Mouse (Mus musculus): ENCODE data around the gene Mknk1. TPM values are rescaled to one million over a fixed set of nuclear protein-coding genes. Genes with fewer than 3 reads are reported as not detected.

Gene Mknk1
- polyA plus RNA-seq, 1 experiment from 2014 or later: 130 TPM

DNA sequence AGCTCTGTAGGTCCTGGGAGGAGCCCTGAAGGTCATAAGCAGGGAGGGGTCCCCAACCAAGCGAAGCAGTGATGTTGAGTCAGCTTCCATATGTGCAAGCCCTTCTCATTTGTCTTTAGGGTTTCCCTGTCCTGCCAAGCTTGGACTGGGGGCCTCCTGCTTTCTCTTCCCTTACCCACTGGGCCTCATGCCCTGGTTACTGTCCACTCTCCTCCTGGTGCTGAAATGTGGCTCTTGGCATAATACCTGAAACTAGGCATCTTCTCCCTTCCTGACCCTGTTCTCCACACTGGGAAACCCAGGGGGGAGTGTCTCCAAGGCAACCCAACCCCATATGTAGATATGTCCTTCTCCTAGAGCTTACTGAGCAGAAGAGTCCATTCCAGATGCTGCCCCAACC, 47.9 kb downstream of the Mknk1 start:
- 59% methylated on average over 1 of the region's 1 CpGs for WGBS (ENCODE audit: missing documents)
- Histone ChIP-seq H3K4me3 (ENCODE audit: inconsistent target) (no peak overlapping the region), H3K27ac (no peak overlapping the region), H3K79me2 (ENCODE audit: inconsistent target) (no peaks in the 10 kb centered on the region), H3K36me3 (ENCODE audit: inconsistent target) (no peaks in the 10 kb centered on the region)

GRCm38 (mm10) chr4:115890066-115890465, 51.1 kb downstream of the Mknk1 start:
- no peaks in the 10 kb centered on the region for H3K36me3 ChIP-seq (ENCODE audit: inconsistent target)
- 22% methylated on average over 6 of the region's 6 CpGs for WGBS (ENCODE audit: missing documents)
- no peaks in the 10 kb centered on the region for H3K79me2 ChIP-seq (ENCODE audit: inconsistent target)
- H3K4me3 ChIP-seq (ENCODE audit: inconsistent target): no peak overlapping the region
- no peak overlapping the region for H3K27ac ChIP-seq

DNA sequence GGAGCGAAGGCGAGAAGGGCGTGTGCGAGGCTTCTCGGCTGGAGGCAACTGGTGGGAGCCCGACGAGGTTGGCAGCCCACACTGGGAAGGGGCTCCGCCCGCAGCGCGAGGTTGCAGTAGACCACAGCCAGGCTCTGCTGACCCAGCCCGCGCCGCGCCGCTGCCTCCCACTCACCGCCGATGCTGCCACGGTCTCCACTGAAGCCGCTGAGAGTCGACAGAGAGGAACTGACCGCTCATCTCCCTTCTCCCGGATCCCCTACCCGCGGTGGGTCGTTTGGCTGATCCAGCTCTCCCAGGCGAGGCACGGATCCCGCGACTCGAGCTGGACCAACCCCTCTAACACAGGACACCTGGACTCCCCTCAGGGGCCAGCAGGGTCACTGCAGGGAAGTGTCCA, 51.6 kb downstream of the Mknk1 start, which contains the start of gene 6430628N08Rik:
TSS of gene 6430628N08Rik (plus strand) at position 113 of the 400 bp plus-strand sequence.
- 6% methylated on average over 28 of the region's 31 CpGs for WGBS (ENCODE audit: missing documents)
- no peak within 1 kb of the TSS for H3K4me3 ChIP-seq (ENCODE audit: inconsistent target)
- no peak within 1 kb of the TSS for H3K27ac ChIP-seq
- no peaks in the 10 kb centered on the region for H3K79me2 ChIP-seq (ENCODE audit: inconsistent target)
- no peaks in the 10 kb centered on the region for H3K36me3 ChIP-seq (ENCODE audit: inconsistent target)

GRCm38 (mm10) chr4:115894281-115894680, 55.3 kb downstream of the Mknk1 start:
- H3K4me3 ChIP-seq (ENCODE audit: inconsistent target): no peak overlapping the region
- H3K36me3 ChIP-seq (ENCODE audit: inconsistent target): no peaks in the 10 kb centered on the region
- no peak overlapping the region for H3K27ac ChIP-seq
- 70% methylated on average over 3 of the region's 3 CpGs for WGBS (ENCODE audit: missing documents)
- no peaks in the 10 kb centered on the region for H3K79me2 ChIP-seq (ENCODE audit: inconsistent target)

GRCm38 (mm10) chr4:115897901-115898631, 59.1 kb downstream of the Mknk1 start:
- 4% methylated on average over 56 of the region's 56 CpGs for WGBS (ENCODE audit: missing documents)
- Histone ChIP-seq H3K36me3 (ENCODE audit: inconsistent target) (no peaks in the 10 kb centered on the region), H3K4me3 (ENCODE audit: inconsistent target) (no peak overlapping the region), H3K27ac (no peak overlapping the region), H3K79me2 (ENCODE audit: inconsistent target) (no peaks in the 10 kb centered on the region)

DNA sequence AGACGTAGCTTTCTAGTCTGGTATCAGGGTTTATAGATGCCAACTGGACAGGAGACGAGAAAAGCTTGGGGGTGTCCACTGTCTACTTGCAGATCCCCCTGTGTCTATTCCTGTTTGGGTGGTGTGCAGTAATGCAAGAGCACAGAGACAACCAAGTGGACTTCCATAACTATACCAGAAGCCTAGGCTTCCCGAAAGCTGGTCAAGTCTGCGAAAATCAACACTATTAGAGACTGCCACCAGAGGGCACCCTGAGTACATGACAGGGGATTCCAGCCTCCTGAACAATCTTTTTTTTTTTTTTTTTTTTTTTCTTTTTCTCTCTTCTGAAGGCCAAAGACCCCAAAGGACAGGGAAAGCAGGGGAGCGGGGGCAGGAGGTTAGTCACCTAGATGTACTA, 63.8 kb downstream of the Mknk1 start:
- no peaks in the 10 kb centered on the region for H3K36me3 ChIP-seq (ENCODE audit: inconsistent target)
- no peak overlapping the region for H3K27ac ChIP-seq
- H3K79me2 ChIP-seq (ENCODE audit: inconsistent target): no peaks in the 10 kb centered on the region
- WGBS (ENCODE audit: missing documents): 26% methylated on average over 5 of the region's 5 CpGs
- no peak overlapping the region for H3K4me3 ChIP-seq (ENCODE audit: inconsistent target)

GRCm38 (mm10) chr4:115904375-115904774, 65.4 kb downstream of the Mknk1 start:
- Histone ChIP-seq H3K4me3 (ENCODE audit: inconsistent target) (no peak overlapping the region), H3K79me2 (ENCODE audit: inconsistent target) (no peaks in the 10 kb centered on the region), H3K27ac (no peak overlapping the region), H3K36me3 (ENCODE audit: inconsistent target) (no peaks in the 10 kb centered on the region)
- WGBS (ENCODE audit: missing documents): 52% methylated on average over 12 of the region's 12 CpGs

DNA sequence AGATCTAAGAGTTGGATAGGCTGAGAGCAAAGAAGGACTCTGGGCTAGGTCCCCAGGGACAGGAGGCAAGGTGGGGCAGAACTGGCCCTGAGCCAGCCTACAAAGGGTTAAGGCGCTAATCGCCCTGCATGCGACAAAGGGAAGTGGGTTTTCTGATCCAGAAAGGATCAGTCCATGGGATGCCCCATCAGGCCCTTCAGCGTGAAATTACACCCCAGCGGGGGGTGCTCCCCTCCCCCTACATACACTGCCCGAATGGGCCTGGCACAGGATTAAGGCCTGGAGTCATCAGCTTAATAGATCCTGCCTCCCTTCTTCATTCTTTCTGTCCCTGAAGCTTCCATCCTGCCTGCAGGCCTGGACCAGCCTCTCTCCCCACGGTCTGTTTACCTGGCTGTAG, 66.7 kb downstream of the Mknk1 start:
- no peak overlapping the region for H3K27ac ChIP-seq
- H3K36me3 ChIP-seq (ENCODE audit: inconsistent target): no peaks in the 10 kb centered on the region
- 48% methylated on average over 7 of the region's 7 CpGs for WGBS (ENCODE audit: missing documents)
- H3K4me3 ChIP-seq (ENCODE audit: inconsistent target): no peak overlapping the region
- no peaks in the 10 kb centered on the region for H3K79me2 ChIP-seq (ENCODE audit: inconsistent target)

- no peaks in the 10 kb centered on the region for H3K36me3 ChIP-seq (ENCODE audit: inconsistent target)
- no peak overlapping the region for H3K27ac ChIP-seq
- H3K4me3 ChIP-seq (ENCODE audit: inconsistent target): no peak overlapping the region
- H3K79me2 ChIP-seq (ENCODE audit: inconsistent target): no peaks in the 10 kb centered on the region
- WGBS (ENCODE audit: missing documents): 78% methylated on average over 3 of the region's 3 CpGs
Measured at GRCm38 (mm10) chr4:115906791-115907190, 67.8 kb downstream of the Mknk1 start.

- no peak overlapping the region for H3K27ac ChIP-seq
- H3K79me2 ChIP-seq (ENCODE audit: inconsistent target): no peaks in the 10 kb centered on the region
- 75% methylated on average over 1 of the region's 1 CpGs for WGBS (ENCODE audit: missing documents)
- H3K4me3 ChIP-seq (ENCODE audit: inconsistent target): no peak overlapping the region
- H3K36me3 ChIP-seq (ENCODE audit: inconsistent target): no peaks in the 10 kb centered on the region
Measured at GRCm38 (mm10) chr4:115907994-115908393, 69.0 kb downstream of the Mknk1 start.

- no peak overlapping the region for H3K4me3 ChIP-seq (ENCODE audit: inconsistent target)
- no peaks in the 10 kb centered on the region for H3K36me3 ChIP-seq (ENCODE audit: inconsistent target)
- no peak overlapping the region for H3K27ac ChIP-seq
- 51% methylated on average over 7 of the region's 7 CpGs for WGBS (ENCODE audit: missing documents)
- H3K79me2 ChIP-seq (ENCODE audit: inconsistent target): no peaks in the 10 kb centered on the region
Measured at GRCm38 (mm10) chr4:115908641-115909040, 69.6 kb downstream of the Mknk1 start.

GRCm38 (mm10) chr4:115911586-115911985, 72.6 kb downstream of the Mknk1 start:
- Histone ChIP-seq H3K36me3 (ENCODE audit: inconsistent target) (no peaks in the 10 kb centered on the region), H3K27ac (no peak overlapping the region), H3K4me3 (ENCODE audit: inconsistent target) (no peak overlapping the region), H3K79me2 (ENCODE audit: inconsistent target) (no peaks in the 10 kb centered on the region)
- 73% methylated on average over 4 of the region's 4 CpGs for WGBS (ENCODE audit: missing documents)

DNA sequence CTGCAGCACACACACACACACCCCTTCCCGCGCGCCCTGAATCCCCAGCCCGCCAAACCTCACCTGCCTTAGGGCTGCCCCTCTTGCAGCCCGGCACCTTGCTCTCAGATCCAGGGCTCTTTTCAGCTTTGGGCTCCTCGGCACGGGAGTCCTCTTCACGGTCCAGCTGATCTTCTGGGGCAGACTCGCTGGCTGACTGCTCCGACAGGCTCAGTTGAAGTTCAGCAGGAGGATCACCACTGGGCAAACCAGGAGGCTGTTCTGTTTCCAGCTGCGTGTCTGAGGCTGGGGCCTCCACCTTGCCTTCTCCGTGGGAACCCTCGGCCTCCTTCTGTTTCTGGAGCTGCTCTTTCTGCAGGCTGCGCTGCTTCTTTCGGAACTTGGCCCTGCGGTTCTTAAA, 80.9 kb downstream of the Mknk1 start:
- WGBS (ENCODE audit: missing documents): 90% methylated on average over 16 of the region's 16 CpGs
- H3K27ac ChIP-seq: no peak overlapping the region

DNA sequence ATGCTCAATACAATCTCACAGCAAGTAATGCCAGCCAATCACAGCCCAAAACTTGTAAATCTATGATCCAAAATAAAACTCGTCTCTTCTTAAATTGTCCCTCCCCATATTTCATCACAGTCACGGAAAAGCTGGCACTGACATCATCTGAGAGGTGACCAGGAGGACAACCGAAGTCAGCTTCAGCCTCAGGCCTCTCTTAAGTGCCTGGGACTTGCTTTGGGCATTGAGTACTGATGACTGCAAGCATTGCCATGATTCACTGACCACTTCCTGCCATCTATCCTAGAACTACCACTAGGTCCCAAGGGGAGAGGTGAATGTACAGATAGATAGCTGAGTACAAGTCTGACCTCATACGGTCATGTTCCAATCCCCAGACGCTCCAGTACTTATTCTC, 83.7 kb downstream of the Mknk1 start:
- no peak overlapping the region for H3K4me3 ChIP-seq (ENCODE audit: inconsistent target)
- H3K79me2 ChIP-seq (ENCODE audit: inconsistent target): no peaks in the 10 kb centered on the region
- H3K36me3 ChIP-seq (ENCODE audit: inconsistent target): no peaks in the 10 kb centered on the region
- H3K27ac ChIP-seq: no peak overlapping the region
- 85% methylated on average over 5 of the region's 5 CpGs for WGBS (ENCODE audit: missing documents)

More for the DNA sequence above, 80.9 kb downstream of the Mknk1 start:
- H3K4me3 ChIP-seq (ENCODE audit: inconsistent target): no peak overlapping the region
- H3K79me2 ChIP-seq (ENCODE audit: inconsistent target): no peaks in the 10 kb centered on the region
- no peaks in the 10 kb centered on the region for H3K36me3 ChIP-seq (ENCODE audit: inconsistent target)

- Histone ChIP-seq H3K27ac (no peak overlapping the region), H3K79me2 (ENCODE audit: inconsistent target) (no peaks in the 10 kb centered on the region), H3K4me3 (ENCODE audit: inconsistent target) (no peak overlapping the region), H3K36me3 (ENCODE audit: inconsistent target) (no peaks in the 10 kb centered on the region)
- WGBS (ENCODE audit: missing documents): 87% methylated on average over 16 of the region's 16 CpGs
Measured at GRCm38 (mm10) chr4:115923262-115923880, 84.4 kb downstream of the Mknk1 start.

All from macrophage (primary cell).